Mouse (Mus musculus) ES-Bruce4 (cell line): Measurements from ENCODE around the gene Pgp.

Source experiments
- CTCF ChIP-seq: IDR thresholded peaks from one replicate; pipeline ENCODE4 v1.8.1; 2011; ENCODE audit warnings: low read depth, low read length
- EP300 ChIP-seq: IDR thresholded peaks from 2 replicates; pipeline ENCODE4 v1.6.1; 2011; ENCODE audit warnings: low read depth, low read length; ENCODE audit not compliant: insufficient read depth

GRCm38 (mm10) chr17:24520450-24520849 lies 50.3 kb downstream of the Pgp start:
- no peak for TF ChIP-seq CTCF
- no peak for TF ChIP-seq EP300
